Mouse (Mus musculus) cerebellum, adult 18-20 months (tissue): ENCODE measurements around the gene Srd5a1.
A peak's percentile ranks its signal among the peaks of the same experiment; 100 is the strongest.

Experiments used
- DNase-seq, 2 experiments: peaks; one replicate each; pipeline ENCODE4 v3.0.0; 2021

Srd5a1 gene

GRCm38 (mm10) chr13:69537366-69537765, 73.9 kb downstream of the Srd5a1 start:
- no peak for DNase-seq

- DNase-seq: no peak
Measured at GRCm38 (mm10) chr13:69536021-69536420, 75.2 kb downstream of the Srd5a1 start.

- peak; percentile 97 to 100 for DNase-seq
Measured at GRCm38 (mm10) chr13:69534654-69535551, 76.3 kb downstream of the Srd5a1 start.

- no peak for DNase-seq
Measured at GRCm38 (mm10) chr13:69534334-69534653, 76.9 kb downstream of the Srd5a1 start, which contains the start of gene Tent4a. Gene Tent4a (minus strand): TSS chr13:69534617.

GRCm38 (mm10) chr13:69533405-69534333, 77.6 kb downstream of the Srd5a1 start, which contains the start of gene Nsun2:
Gene Nsun2 (plus strand): TSS chr13:69533746.
- DNase-seq: peak; percentile 74 to 85

- no peak for DNase-seq
Measured at GRCm38 (mm10) chr13:69532893-69533404, 78.3 kb downstream of the Srd5a1 start.

- DNase-seq: peak; percentile 48 to 57
Measured at GRCm38 (mm10) chr13:69532101-69532892, 78.9 kb downstream of the Srd5a1 start.

GRCm38 (mm10) chr13:69531431-69531830, 79.8 kb downstream of the Srd5a1 start:
- DNase-seq: peak in 1 of 2 experiments; percentile 40

- DNase-seq: peak in 1 of 2 experiments; percentile 33
Measured at GRCm38 (mm10) chr13:69530951-69531350, 80.3 kb downstream of the Srd5a1 start.

GRCm38 (mm10) chr13:69530156-69530555, 81.1 kb downstream of the Srd5a1 start:
- DNase-seq: peak; percentile 64 to 75

GRCm38 (mm10) chr13:69528531-69528930, 82.7 kb downstream of the Srd5a1 start:
- no peak for DNase-seq

GRCm38 (mm10) chr13:69525867-69526266, 85.4 kb downstream of the Srd5a1 start:
- DNase-seq: no peak

- DNase-seq: peak; percentile 48 to 52
Measured at GRCm38 (mm10) chr13:69524158-69524530, 87.1 kb downstream of the Srd5a1 start.
